Mouse (Mus musculus): ENCODE results near the gene Fam3b. TPM values are rescaled to one million over a fixed set of nuclear protein-coding genes. Genes with fewer than 3 reads are reported as not detected.

Gene Fam3b
- polyA plus RNA-seq, 2 experiments from 2014 or later: 2.9 to 3.0 TPM

- ATAC-seq: peak; percentile 94
These were observed 36.0 kb downstream of the Fam3b start for GRCm38 (mm10) chr16:97478655-97479054.

- no peak for ATAC-seq
These were observed 38.1 kb downstream of the Fam3b start for GRCm38 (mm10) chr16:97476524-97476923.

GRCm38 (mm10) chr16:97475581-97475980 lies 39.0 kb downstream of the Fam3b start:
- no peak for ATAC-seq

GRCm38 (mm10) chr16:97474671-97475070 lies 39.9 kb downstream of the Fam3b start:
- no peak for ATAC-seq

- ATAC-seq: peak; percentile 62
These were observed 46.4 kb downstream of the Fam3b start for GRCm38 (mm10) chr16:97467993-97468791.

- no peak for ATAC-seq
These were observed 47.1 kb downstream of the Fam3b start for GRCm38 (mm10) chr16:97467472-97467871.

- peak; percentile 38 for ATAC-seq
These were observed 48.2 kb downstream of the Fam3b start for GRCm38 (mm10) chr16:97466182-97466957.

- peak; percentile 82 for ATAC-seq
These were observed 52.0 kb downstream of the Fam3b start, which contains the start of gene Mx1 for GRCm38 (mm10) chr16:97462481-97463181. TSS of gene Mx1 (minus strand) at chr16:97462907.

- ATAC-seq: no peak
These were observed 53.3 kb downstream of the Fam3b start for GRCm38 (mm10) chr16:97461271-97461670.

- ATAC-seq: no peak
These were observed 54.8 kb downstream of the Fam3b start for GRCm38 (mm10) chr16:97459831-97460230.

- no peak for ATAC-seq
These were observed 67.2 kb downstream of the Fam3b start for GRCm38 (mm10) chr16:97447386-97447785.

- ATAC-seq: peak; percentile 82
These were observed 70.8 kb downstream of the Fam3b start for GRCm38 (mm10) chr16:97443670-97444263.

- ATAC-seq: no peak
These were observed 72.6 kb downstream of the Fam3b start for GRCm38 (mm10) chr16:97441967-97442366.

GRCm38 (mm10) chr16:97438191-97438590 lies 76.4 kb downstream of the Fam3b start:
- no peak for ATAC-seq

- ATAC-seq: no peak
These were observed 77.1 kb downstream of the Fam3b start for GRCm38 (mm10) chr16:97437448-97438056.

GRCm38 (mm10) chr16:97434206-97434605 lies 80.4 kb downstream of the Fam3b start:
- no peak for ATAC-seq

- ATAC-seq: no peak
These were observed 83.3 kb downstream of the Fam3b start for GRCm38 (mm10) chr16:97431328-97431727.

- no peak for ATAC-seq
These were observed 84.5 kb downstream of the Fam3b start for GRCm38 (mm10) chr16:97430091-97430490.

- ATAC-seq: no peak
These were observed 86.6 kb downstream of the Fam3b start for GRCm38 (mm10) chr16:97428026-97428425.

GRCm38 (mm10) chr16:97423627-97424026 lies 91.0 kb downstream of the Fam3b start:
- no peak for ATAC-seq

- ATAC-seq: no peak
These were observed 92.9 kb downstream of the Fam3b start for GRCm38 (mm10) chr16:97421671-97422070.
